Mouse (Mus musculus): ENCODE data around the gene Slx4.

DNA sequence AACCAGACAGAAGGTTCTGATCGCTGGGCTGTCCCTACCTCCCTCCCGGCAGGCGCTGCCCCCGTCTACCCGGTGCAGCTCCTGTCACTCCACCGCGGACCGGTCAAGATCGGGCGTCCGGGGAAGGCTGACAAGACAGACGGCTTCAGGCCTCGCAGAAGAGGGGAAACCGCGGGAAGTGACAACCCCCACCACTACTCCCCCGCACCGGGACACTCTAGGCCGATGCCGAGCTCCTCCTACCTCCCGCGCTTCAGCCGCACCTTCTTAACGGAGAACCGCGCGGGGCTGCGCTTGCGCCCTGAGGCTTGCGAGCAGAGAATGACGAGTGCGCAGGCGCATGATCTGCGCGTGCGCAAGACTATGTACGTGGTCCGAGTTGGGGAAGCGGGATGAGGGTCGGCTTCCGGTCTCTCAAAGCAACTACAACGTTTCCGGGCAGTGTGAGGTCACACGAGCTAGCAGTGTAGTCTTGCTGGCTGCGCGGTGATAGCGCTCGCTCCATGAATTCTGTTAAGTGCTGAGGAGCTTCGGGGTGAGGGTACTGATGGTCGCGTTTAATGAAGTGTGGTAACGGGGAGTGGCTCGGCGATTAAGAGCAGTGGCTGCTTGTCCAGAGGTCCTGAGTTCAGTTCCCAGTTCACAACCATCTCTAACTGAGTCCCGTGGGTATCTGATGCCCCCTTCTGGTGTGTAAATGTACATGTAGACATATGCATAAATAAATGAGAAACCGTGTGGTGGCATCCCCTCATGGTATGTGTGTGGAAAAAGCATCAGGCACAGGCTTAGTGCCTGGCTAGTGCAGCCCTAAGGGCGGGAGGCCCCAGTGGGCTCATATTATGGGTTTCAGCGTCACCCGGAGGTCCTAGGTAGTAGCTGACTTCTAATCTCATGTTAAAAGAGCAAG is at the start of gene Slx4:
- TF ChIP-seq CTCF (IDR thresholded peaks at IDR 0.05; ENCODE audit: extremely low read depth, insufficient read length, insufficient replicate concordance, low read depth, low read length) (peak; percentile 54; the same call in 1 of the 2 replicates), POLR2A (IDR thresholded peaks at IDR 0.05; ENCODE audit: low read depth, low read length) (peak; percentile 86)
